Mouse (Mus musculus) left cerebral cortex, postnatal 14 days (tissue): ENCODE measurements around the gene Mthfd2. TPM values are rescaled to one million over a fixed set of nuclear protein-coding genes. Genes with fewer than 3 reads are reported as not detected.
A peak's percentile ranks its signal among the peaks of the same experiment; 100 is the strongest.

Source experiments
- DNase-seq, 2 experiments: peaks; one replicate each; pipeline ENCODE4 v3.0.0; 2021 to 2022; ENCODE audit warnings: low spot score in 2 of 2, mixed read lengths in 1 of 2
- intact Hi-C: fragments of 180-260 bp; cut with DNase I; formaldehyde crosslinking; loops from one replicate; pipeline ENCODE4 v1.15.1; 2025
- total RNA-seq, 2 experiments: library from RNA; stranded (reverse); gene quantifications; 2 replicates each; pipeline ENCODE4 v1.2.3; 2021

Gene Mthfd2
- total RNA-seq, 2 experiments from 2014 or later: 6.2 to 6.6 TPM

DNA sequence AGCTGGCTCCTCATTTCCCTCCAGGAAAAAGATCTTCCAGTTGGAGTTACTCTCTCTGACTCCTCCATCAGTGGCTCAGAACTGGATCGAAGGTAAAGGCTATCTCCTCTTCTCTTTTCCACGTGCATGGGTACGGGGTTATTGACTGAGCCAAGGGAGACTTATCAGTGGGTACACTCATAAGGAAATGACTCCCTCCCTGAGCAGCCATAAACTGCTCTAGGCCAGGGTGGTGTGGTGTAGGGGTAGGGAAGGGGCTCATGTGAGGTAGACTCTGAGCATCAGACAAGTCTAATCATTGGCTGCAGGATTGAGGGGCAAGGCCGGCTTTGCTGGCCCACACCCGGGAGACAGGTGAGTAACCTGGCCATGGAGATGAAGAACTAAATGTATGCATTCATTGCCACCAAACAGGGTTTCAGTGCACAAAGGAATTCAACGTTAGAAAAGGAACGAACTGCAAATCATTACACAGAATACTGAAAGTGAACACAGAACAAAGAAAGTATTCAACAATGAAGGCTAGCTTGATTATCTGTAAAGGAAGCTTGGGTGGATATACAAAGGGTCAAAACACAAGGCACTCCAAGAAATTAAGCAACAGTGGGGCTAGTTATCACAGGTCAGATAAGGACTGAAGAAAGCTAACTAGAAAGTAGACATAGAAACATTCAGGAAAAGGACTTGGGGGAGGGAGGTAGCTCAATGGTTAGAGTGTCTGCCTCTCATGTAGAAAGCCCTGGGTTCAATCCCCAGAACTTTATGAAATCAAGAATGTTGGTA is 25.1 kb downstream of the Mthfd2 start:
- intact Hi-C loops: no loop called here
- DNase-seq: no peak

DNA sequence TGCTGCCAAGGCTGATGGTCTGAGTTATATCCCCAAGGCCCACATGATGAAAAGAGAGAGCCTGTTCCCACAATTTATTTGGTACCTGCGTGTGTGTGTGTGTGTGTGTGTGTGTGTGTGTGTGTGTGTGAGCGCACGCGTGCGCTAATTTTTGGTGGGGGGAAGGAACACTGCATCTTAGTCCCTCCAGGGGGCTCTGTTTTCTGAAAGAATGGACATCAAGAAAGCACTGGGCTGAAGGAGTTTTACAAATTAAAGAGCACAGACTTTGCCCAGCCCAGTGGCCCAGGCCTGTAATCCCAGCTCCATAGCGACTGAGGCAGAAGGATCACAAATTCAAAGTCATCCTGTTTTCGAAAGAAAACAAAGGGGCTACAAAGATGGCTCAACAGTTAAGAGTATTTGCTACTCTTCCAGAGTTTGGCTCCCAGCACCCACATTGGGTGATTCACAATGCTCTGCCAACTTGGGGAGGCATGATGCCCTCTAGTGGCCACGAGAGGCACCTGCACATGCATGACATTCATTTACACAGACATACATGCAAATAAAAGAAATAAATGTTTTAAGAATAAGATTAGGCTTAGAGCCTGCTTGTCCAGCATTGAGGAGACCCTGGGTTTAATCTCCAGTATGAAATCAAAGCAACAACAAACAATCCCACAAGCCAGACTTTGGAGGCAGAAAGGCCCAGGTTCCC is 45.3 kb downstream of the Mthfd2 start:
- intact Hi-C loops: no loop called here
- DNase-seq: no peak

DNA sequence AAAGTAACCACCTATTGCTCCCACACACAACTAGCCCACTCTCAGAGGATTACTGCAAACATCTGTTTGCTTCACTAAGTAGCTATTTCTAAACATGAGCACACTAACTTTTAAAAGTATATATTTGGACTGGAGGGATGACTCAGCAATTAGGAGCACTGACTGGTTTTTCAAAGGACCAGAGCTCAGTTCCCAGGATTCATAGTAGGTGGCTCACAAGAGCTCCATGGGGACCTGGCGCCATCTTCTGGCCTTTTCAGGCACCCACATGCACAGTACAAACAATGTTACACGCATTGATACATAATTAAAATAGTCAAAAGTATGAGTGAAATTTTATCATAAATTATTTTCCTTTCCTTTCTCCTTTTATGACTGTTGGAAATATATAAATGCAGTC is 46.8 kb downstream of the Mthfd2 start:
- intact Hi-C loops: no loop called here
- no peak for DNase-seq

DNA sequence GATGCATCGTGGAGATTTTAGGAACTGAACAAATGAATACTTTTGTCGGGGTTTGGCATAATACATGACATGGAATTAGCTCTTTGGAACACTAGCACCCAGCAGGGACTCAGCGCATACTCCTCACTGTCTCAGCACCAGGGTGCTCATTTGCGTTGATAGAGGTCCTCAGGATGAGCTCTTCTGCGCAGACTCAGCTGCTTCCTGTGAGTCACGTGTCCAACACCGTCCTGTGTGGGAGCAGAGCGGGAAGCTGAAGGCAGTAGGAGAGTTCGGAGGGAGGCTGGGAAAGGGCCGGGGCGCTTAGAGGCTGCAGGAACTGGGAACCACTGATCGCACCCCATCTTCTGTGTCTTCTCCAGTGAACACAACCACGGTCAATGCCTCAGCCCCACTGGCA is 48.6 kb downstream of the Mthfd2 start:
- intact Hi-C loops: no loop called here
- no peak for DNase-seq

DNA sequence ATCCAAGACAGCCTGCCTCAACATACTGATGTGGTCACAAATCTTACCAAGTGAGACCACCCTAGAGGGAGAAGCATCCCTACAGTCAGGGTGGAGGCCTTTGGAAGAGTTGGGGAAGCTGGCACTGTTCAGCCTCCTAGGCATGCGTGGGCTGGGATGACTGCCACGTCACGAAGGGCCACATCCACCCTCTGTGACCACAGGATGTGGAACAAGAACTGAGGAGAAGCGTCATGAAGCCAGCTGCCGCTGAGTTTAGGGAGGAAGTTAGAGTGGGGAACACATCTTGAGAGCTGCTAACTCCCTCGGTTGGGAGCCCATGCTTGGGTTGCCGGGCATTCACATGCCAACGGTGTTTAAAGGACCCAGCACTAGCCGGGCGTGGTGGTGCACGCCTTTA is 52.0 kb downstream of the Mthfd2 start:
- intact Hi-C loops: no loop called here
- DNase-seq: no peak

DNA sequence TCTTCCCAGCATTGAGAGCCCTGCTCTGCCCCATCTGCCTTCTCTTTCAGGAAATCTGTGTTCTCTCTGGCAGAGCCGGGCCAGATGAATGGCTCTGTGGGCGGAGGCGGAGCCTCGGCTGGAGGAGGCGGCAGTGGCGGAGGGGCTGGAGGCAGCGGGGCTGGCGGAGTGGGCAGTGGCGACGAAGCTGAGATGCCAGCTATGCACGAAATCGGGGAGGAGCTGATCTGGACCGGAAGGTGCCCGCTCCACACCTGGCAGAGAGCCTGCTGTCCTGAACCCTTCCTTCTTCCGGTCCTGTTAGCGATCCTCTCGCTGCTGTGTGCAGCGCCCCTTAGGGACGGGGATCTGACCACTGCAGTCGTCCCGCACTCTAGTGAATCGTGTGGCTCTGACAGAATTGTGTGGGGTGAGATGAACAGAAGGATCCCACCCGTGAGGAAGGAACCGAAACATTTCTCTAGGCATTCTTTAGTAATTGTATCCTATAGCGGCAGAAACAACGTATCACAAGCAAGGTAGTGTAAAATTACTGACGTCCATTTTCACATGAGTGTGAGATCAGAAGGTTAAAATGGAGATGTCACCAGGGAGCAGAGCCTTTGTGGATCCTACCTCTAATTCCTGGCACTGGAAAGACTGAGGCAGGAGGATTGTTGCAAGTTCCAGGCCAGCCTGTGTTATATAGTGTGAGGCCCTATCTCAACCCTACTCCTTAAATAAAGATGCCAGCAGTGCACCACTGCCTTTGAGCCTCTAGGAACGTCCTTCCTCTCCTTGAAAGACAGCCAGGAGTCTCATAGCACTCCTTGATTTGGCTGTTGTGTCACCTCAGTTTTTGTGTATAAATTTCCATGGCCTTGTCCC is 57.3 kb downstream of the Mthfd2 start:
- intact Hi-C loops: loop anchor here (5.0 kb wide), 1 partner anchor 51 kb away; the partner anchor contains the start of gene Slc4a5
- peak; percentile 81 to 96 for DNase-seq

DNA sequence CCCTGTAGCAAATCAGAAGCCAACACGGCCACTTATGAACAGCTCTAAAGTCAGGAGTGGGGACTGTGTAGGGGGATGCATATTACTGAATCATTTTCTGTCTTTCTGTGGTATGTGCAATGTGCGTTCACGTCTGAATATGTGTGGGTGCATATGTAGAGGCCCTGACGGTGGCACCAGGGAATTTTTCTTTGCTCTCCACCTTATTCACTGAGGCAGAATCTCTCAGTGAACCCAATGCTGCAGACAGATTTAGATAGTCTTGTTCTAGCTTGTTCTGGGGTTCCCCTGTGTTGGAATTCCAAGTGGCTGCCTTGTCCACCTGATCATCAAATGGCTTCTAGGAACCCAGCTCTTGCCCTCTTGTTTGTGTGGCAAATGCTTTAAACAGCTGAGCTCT is 58.1 kb downstream of the Mthfd2 start:
- peak; percentile 6 to 25 for DNase-seq
- intact Hi-C loops: loop anchor here (5.0 kb wide), 1 partner anchor 50 kb away; the partner anchor contains the start of gene Slc4a5

DNA sequence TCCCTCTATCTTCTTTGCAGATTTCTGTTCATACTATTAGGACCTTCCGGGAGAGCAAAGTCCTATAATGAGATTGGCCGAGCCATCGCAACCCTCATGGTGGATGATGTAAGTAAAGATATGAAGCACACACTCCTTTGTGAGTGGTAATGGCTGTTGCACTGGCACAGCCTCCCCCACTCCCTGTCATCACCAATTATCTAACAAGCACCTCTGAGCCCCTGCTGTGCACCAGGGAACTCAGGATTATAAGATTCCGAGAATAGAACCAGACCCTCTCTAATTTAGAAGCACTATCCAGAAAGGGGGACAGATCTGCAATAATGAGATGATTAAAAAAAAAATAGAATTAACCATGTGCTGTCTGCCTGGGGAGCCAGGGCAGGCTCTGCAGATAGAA is 60.1 kb downstream of the Mthfd2 start:
- intact Hi-C loops: loop anchor here (5.0 kb wide), 1 partner anchor 48 kb away; the partner anchor contains the start of gene Slc4a5
- DNase-seq: no peak

DNA sequence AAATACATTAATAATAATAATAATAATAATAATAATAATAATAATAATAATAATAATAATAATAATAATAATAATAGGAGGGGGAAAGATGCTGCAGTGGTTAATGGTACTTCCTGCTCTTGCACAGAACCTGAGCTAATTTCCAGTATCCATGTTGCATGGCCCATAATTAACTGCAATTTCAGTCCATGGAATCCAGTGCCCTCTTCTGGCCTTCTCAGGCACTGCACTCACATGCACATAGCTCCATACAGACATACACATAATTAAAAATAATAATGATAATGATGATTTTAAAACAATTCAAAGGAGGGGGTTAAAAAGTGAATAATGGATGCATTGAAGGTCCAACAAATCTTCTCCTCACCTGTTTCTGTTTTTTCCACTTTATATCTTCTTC is 60.5 kb downstream of the Mthfd2 start:
- peak in 1 of 2 experiments; percentile 26 for DNase-seq
- intact Hi-C loops: loop anchor here (5.0 kb wide), 1 partner anchor 48 kb away; the partner anchor contains the start of gene Slc4a5

DNA sequence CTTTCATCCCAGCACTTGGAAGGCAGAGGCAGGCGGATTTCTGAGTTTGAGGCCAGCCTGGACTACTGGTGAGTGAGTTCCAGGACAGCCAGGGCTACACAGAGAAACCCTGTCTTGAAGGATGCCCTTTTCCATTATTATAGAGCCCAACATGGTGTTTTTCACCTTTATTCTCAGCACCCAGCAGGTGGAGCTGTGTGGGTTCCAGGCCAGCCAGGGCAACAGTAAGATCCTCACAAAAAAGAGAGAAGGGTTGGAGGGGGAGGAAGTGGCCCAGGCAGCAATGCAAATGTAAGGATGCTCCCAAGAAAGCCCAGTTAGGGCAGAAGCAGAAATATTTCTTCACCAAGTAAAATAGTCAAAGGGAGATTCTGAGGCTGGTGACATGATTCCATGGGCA is 61.2 kb downstream of the Mthfd2 start:
- intact Hi-C loops: no loop called here
- DNase-seq: no peak

Other genes with a start within 250 kb of the Mthfd2 start
- gene Pcgf1, start 248.0 kb downstream of the Mthfd2 start, total RNA-seq: 10 to 100 TPM; 21.9 to 24.3 TPM
- under 1 TPM in 1 of 2 experiments, not detected in 1; 0.46 TPM for gene Lbx2, start 239.5 kb downstream of the Mthfd2 start, total RNA-seq
- 1 to 10 TPM; 3.5 to 4.9 TPM for gene Ccdc142, start 224.3 kb downstream of the Mthfd2 start, total RNA-seq
- gene Gm42688, start 224.3 kb downstream of the Mthfd2 start, total RNA-seq: 1 to 10 TPM; 4.1 to 5.5 TPM
- gene Mrpl53, start 216.9 kb downstream of the Mthfd2 start, total RNA-seq: 10 to 100 TPM; 61.7 to 64.8 TPM
- 10 to 100 TPM; 24.4 to 27.3 TPM for gene Mogs, start 210.4 kb downstream of the Mthfd2 start, total RNA-seq
- gene Wbp1, start 204.3 kb downstream of the Mthfd2 start, total RNA-seq: 10 to 100 TPM; 44.2 to 53.8 TPM
- 10 to 100 TPM; 15.1 to 18.8 TPM for gene Ino80b, start 200.5 kb downstream of the Mthfd2 start, total RNA-seq
- gene Rtkn, start 190.4 kb downstream of the Mthfd2 start, total RNA-seq: 10 to 100 TPM; 55.2 to 62.4 TPM
- gene Wdr54, start 169.5 kb downstream of the Mthfd2 start, total RNA-seq: 10 to 100 TPM; 29.0 to 31.6 TPM
- gene 1700003E16Rik, start 169.5 kb downstream of the Mthfd2 start, total RNA-seq: 10 to 100 TPM; 31.4 to 32.5 TPM
- gene Dctn1, start 160.0 kb downstream of the Mthfd2 start, total RNA-seq: 100 to 1,000 TPM; 341 to 348 TPM
- 1 to 10 TPM; 1.1 TPM for gene Slc4a5, start 106.1 kb downstream of the Mthfd2 start, total RNA-seq
- 10 to 100 TPM; 22.0 to 22.4 TPM for gene Mob1a, start 108 bp upstream of the Mthfd2 start, total RNA-seq
- gene Bola3, start 23.2 kb upstream of the Mthfd2 start, total RNA-seq: 10 to 100 TPM; 41.2 to 45.5 TPM
- 100 to 1,000 TPM; 106 to 114 TPM for gene Tet3, start 133.2 kb upstream of the Mthfd2 start, total RNA-seq
- 10 to 100 TPM; 21.8 to 22.9 TPM for gene Dguok, start 181.1 kb upstream of the Mthfd2 start, total RNA-seq
- under 1 TPM; 0.66 to 0.88 TPM for gene Actg2, start 210.4 kb upstream of the Mthfd2 start, total RNA-seq
- gene Stambp, start 246.8 kb upstream of the Mthfd2 start, total RNA-seq: 10 to 100 TPM; 34.0 to 35.3 TPM